Mouse (Mus musculus): ENCODE measurements around the gene Ugcg. TPM values are rescaled to one million over a fixed set of nuclear protein-coding genes. Genes with fewer than 3 reads are reported as not detected.
"Not testable (repeated sequence)": the region's sequence is repeated elsewhere in the genome, so short reads cannot be mapped to it uniquely, and the experiment has no call there.

Gene Ugcg
- total RNA-seq, 4 experiments from 2014 or later: 72.2 to 86.1 (median 79.3) TPM

GRCm38 (mm10) chr4:59255988-59256387 lies 66.9 kb downstream of the Ugcg start:
- no peak for DNase-seq (ENCODE audit: low spot score in 2 of 2)

- DNase-seq (ENCODE audit: low spot score in 2 of 2): no peak
Measured at GRCm38 (mm10) chr4:59257866-59258265, 68.8 kb downstream of the Ugcg start.

- DNase-seq (ENCODE audit: low spot score in 2 of 2): no peak
Measured at GRCm38 (mm10) chr4:59258771-59259170, 69.7 kb downstream of the Ugcg start.

- DNase-seq (ENCODE audit: low spot score in 2 of 2): no peak
Measured at GRCm38 (mm10) chr4:59259806-59260205, 70.7 kb downstream of the Ugcg start.

GRCm38 (mm10) chr4:59260871-59261515 lies 71.9 kb downstream of the Ugcg start:
- no peak for DNase-seq (ENCODE audit: low spot score in 2 of 2)

GRCm38 (mm10) chr4:59261582-59261981 lies 72.5 kb downstream of the Ugcg start:
- DNase-seq (ENCODE audit: low spot score in 2 of 2): not testable (repeated sequence)

GRCm38 (mm10) chr4:59262156-59262555 lies 73.1 kb downstream of the Ugcg start:
- no peak for DNase-seq (ENCODE audit: low spot score in 2 of 2)

- DNase-seq (ENCODE audit: low spot score in 2 of 2): no peak
Measured at GRCm38 (mm10) chr4:59263418-59263817, 74.4 kb downstream of the Ugcg start.

- DNase-seq (ENCODE audit: low spot score in 2 of 2): no peak
Measured at GRCm38 (mm10) chr4:59264611-59265095, 75.6 kb downstream of the Ugcg start.

GRCm38 (mm10) chr4:59265182-59265581 lies 76.1 kb downstream of the Ugcg start:
- DNase-seq (ENCODE audit: low spot score in 2 of 2): no peak

- no peak for DNase-seq (ENCODE audit: low spot score in 2 of 2)
Measured at GRCm38 (mm10) chr4:59265631-59266030, 76.6 kb downstream of the Ugcg start.

Other genes starting within 250 kb of the Ugcg start
- gene Zkscan16, start 245.6 kb upstream of the Ugcg start, total RNA-seq (2022): 10 to 100 TPM; 67.4 to 79.1 (median 70.4) TPM
- gene Ptgr1, start 202.1 kb upstream of the Ugcg start, total RNA-seq (2022): 1 to 10 TPM; 1.6 to 2.7 (median 1.7) TPM
- gene Dnajc25, start 194.2 kb upstream of the Ugcg start, total RNA-seq (2022): 1 to 10 TPM; 4.9 to 7.3 (median 6.1) TPM
- gene Gm20503, start 186.0 kb upstream of the Ugcg start, total RNA-seq (2022): 1 to 10 TPM in 1 of 4 experiments, under 1 TPM in 2, not detected in 1; 0.70 to 2.3 (median 0.80) TPM
- gene Gng10, start 154.2 kb upstream of the Ugcg start, total RNA-seq (2022): 10 to 100 TPM; 63.7 to 72.9 (median 66.3) TPM
- gene AI481877, start 50.3 kb upstream of the Ugcg start, total RNA-seq (2022): under 1 TPM in 1 of 4 experiments, not detected in 3; 0.14 TPM
- gene Susd1, start 249.4 kb downstream of the Ugcg start, total RNA-seq (2022): 10 to 100 TPM in 1 of 4 experiments, 1 to 10 TPM in 3; 7.8 to 11.2 (median 9.8) TPM

All from left cerebral cortex, adult 8-10 months (tissue).